10 mouse cellular contexts compared by ENCODE assay signal in the genomic region with DNA sequence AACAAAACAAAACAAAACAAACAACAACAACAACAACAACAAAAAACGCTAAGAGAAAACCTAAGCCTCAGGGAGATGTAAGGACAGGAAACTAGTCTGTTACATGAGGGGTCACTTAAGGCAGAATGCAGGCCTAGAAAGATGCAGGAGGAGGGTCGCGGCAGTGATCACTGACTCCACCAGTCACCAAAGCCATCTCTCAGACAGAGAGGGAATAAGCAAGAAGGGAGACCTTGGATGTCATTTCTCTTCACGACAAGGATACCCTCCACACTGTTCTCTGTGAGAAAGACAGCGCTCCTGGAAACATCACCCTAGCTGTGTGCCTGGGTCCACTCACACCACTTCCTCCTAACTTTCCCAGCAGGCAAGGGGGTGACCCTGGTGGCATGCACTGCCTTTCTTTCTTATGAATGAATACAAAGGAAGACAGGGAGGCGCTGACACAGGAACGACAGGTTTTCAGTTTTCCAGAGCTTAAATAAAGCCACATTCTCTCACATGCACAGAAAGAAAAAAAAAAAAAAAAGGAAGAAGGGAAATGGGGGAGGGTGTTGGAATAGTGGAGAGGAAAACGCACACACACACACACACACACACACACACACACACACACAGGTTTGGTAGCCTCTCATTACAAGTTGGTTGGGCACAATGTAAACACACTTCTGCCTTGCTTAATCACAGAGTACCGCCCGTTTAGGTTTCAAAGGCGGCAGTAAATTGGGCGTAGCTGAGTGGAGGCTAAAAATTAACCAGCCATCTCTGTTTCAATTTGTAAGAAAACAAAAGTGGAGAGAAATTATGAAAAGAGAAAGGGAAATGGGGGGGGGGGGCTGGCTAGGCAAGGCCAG. TPM values are rescaled to one million over a fixed set of nuclear protein-coding genes. Genes with fewer than 3 reads are reported as not detected.
DNase-seq lines count a peak whose midpoint lies in the region; ATAC-seq and TF ChIP-seq lines count a peak whose summit lies in the region.
"Had no signal": no experiment of that assay in that cellular context is flagged by ENCODE, and none has a peak within 500 bp of the region (broad histone marks: within the 10 kb centered on the region; RNA-seq: fewer than 3 reads in every experiment).

No protein-coding gene starts in this region.

- H3K9me3 ChIP-seq in forebrain, embryonic 13.5 days (replicated peaks) = no peaks in the 10 kb centered on the region
- H3K9me3 ChIP-seq in limb, embryonic 14.5 days (ENCODE audit: control insufficient read depth, low read length) = no peaks in the 10 kb centered on the region
- no peaks in the 10 kb centered on the region for H3K9me3 ChIP-seq in neural tube, embryonic 15.5 days (replicated peaks)

- peak overlapping the region; percentile 64 for H3K4me2 ChIP-seq in forebrain, embryonic 13.5 days
- peak overlapping the region; percentile 69 for H3K4me2 ChIP-seq in limb, embryonic 14.5 days (replicated peaks; ENCODE audit: low read depth, low read length, severe bottlenecking)
- peak overlapping the region; percentile 56 for H3K4me2 ChIP-seq in neural tube, embryonic 15.5 days

- TF ChIP-seq CTCF in layer of hippocampus, adult 2 months (conservative IDR thresholded peaks at IDR 0.05) = no peak

- peaks cover 43% of the 10 kb centered on the region for H3K36me3 ChIP-seq in forebrain, embryonic 13.5 days (ENCODE audit: poor library complexity, severe bottlenecking)
- H3K36me3 ChIP-seq in limb, embryonic 14.5 days (ENCODE audit: control insufficient read depth, insufficient read depth, low read length) = peaks cover 55% of the 10 kb centered on the region
- H3K36me3 ChIP-seq in neural tube, embryonic 15.5 days = no peaks in the 10 kb centered on the region

- TF ChIP-seq POLR2A in limb, embryonic 14.5 days (IDR thresholded peaks at IDR 0.05; ENCODE audit: borderline replicate concordance, extremely low read depth, insufficient read depth, insufficient read length) = no peak

- H3K27me3 ChIP-seq in forebrain, embryonic 13.5 days = peaks cover 67% of the 10 kb centered on the region
- no peaks in the 10 kb centered on the region for H3K27me3 ChIP-seq in limb, embryonic 14.5 days (ENCODE audit: control insufficient read depth, insufficient read depth, low read length)
- H3K27me3 ChIP-seq in neural tube, embryonic 15.5 days (replicated peaks) = peaks cover 69% of the 10 kb centered on the region

- intact Hi-C loops in heart, postnatal 25 days (cut with DNase I) = no loop called here

- peaks cover 83% of the 10 kb centered on the region for H3K4me1 ChIP-seq in forebrain, embryonic 13.5 days
- peaks cover 54% of the 10 kb centered on the region for H3K4me1 ChIP-seq in limb, embryonic 14.5 days (ENCODE audit: control insufficient read depth, insufficient read depth, low read length)
- H3K4me1 ChIP-seq in neural tube, embryonic 15.5 days = peaks cover 68% of the 10 kb centered on the region

- peak overlapping the region; percentile 99 for H3K27ac ChIP-seq in layer of hippocampus, adult 2 months
- peak overlapping the region; percentile 97 for H3K27ac ChIP-seq in forebrain, embryonic 13.5 days
- no peak overlapping the region for H3K27ac ChIP-seq in limb, embryonic 14.5 days (replicated peaks; ENCODE audit: low read depth, low read length)
- peak overlapping the region; percentile 18; the same call in 1 of the 2 replicates for H3K27ac ChIP-seq in neural tube, embryonic 15.5 days (replicated peaks)

- H3K4me3 ChIP-seq in layer of hippocampus, adult 2 months = peak overlapping the region; percentile 73
- peak overlapping the region; percentile 45 for H3K4me3 ChIP-seq in forebrain, embryonic 13.5 days
- H3K4me3 ChIP-seq in limb, embryonic 14.5 days (replicated peaks; ENCODE audit: low read length) = peak overlapping the region; percentile 19; the same call in 1 of the 2 replicates
- peak overlapping the region; percentile 34 for H3K4me3 ChIP-seq in neural tube, embryonic 15.5 days (replicated peaks)

- WGBS in forebrain, embryonic 13.5 days = 23% methylated on average over 11 of the region's 12 CpGs
- WGBS in limb, embryonic 14.5 days = 41% methylated on average over 12 of the region's 12 CpGs
- WGBS in neural tube, embryonic 15.5 days = 42% methylated on average over 12 of the region's 12 CpGs

- no peak for DNase-seq in layer of hippocampus, adult 2 months (ENCODE audit: low spot score in 2 of 2)
- no peak for DNase-seq in layer of hippocampus, adult 9-11 months
- DNase-seq in limb, embryonic 14.5 days (ENCODE audit: low spot score) = no peak
- DNase-seq in heart, postnatal 25 days (ENCODE audit: low spot score) = no peak
- no peak for DNase-seq in thymus, postnatal 14 days
- DNase-seq in gastrocnemius, postnatal 25 days = no peak
- DNase-seq: thymus, postnatal 4 days had no signal

- H3K9ac ChIP-seq in forebrain, embryonic 13.5 days = peak overlapping the region; percentile 79
- peak overlapping the region; percentile 13; the same call in 1 of the 2 replicates for H3K9ac ChIP-seq in limb, embryonic 14.5 days (ENCODE audit: low read depth, low read length, severe bottlenecking)
- H3K9ac ChIP-seq in neural tube, embryonic 15.5 days (replicated peaks) = peak overlapping the region; percentile 40

- ATAC-seq in forebrain, embryonic 13.5 days = no peak
- no peak for ATAC-seq in limb, embryonic 14.5 days (ENCODE audit: low FRiP score, low read depth)
- no peak for ATAC-seq in neural tube, embryonic 15.5 days (ENCODE audit: low FRiP score)

RNA-seq across cellular contexts. Expression of gene Nfix, which starts 29.8 kb away (rescaled TPM):
- total RNA-seq in layer of hippocampus, adult 2 months (2021) = 100 to 1,000 TPM; 408 to 482 TPM
- 127 and 145 TPM in 2 replicates for polyA plus RNA-seq in forebrain, embryonic 13.5 days (2015; fragmentation: Nextera tagmentation; extraction: Ambion mirVana)
- 81.2 and 97.7 TPM in 2 replicates for polyA plus RNA-seq in limb, embryonic 14.5 days (2012; rRNA removed)
- polyA plus RNA-seq in limb, embryonic 14.5 days (2014; fragmentation: Nextera tagmentation; extraction: Ambion mirVana) = 100 and 108 TPM in 2 replicates
- 60.3 and 70.5 TPM in 2 replicates for polyA plus RNA-seq in neural tube, embryonic 15.5 days (2015; fragmentation: Nextera tagmentation; extraction: Ambion mirVana)
- 100 to 1,000 TPM; 287 to 311 TPM for total RNA-seq in heart, postnatal 25 days (2021)
- 100 to 1,000 TPM; 447 to 529 TPM for total RNA-seq in gastrocnemius, postnatal 25 days (2021)

RNA-seq across cellular contexts. Expression of gene G430095P16Rik, which starts 47.5 kb away (rescaled TPM):
- under 1 TPM in 1 of 2 experiments, not detected in 1; 0.54 TPM for total RNA-seq in layer of hippocampus, adult 2 months (2021)
- polyA plus RNA-seq in forebrain, embryonic 13.5 days (2015; fragmentation: Nextera tagmentation; extraction: Ambion mirVana) = 3.7 and 3.8 TPM in 2 replicates
- 4.3 and 4.8 TPM in 2 replicates for polyA plus RNA-seq in limb, embryonic 14.5 days (2012; rRNA removed)
- 5.7 and 6.0 TPM in 2 replicates for polyA plus RNA-seq in limb, embryonic 14.5 days (2014; fragmentation: Nextera tagmentation; extraction: Ambion mirVana)
- polyA plus RNA-seq in neural tube, embryonic 15.5 days (2015; fragmentation: Nextera tagmentation; extraction: Ambion mirVana) = 1.4 and 1.8 TPM in 2 replicates
- total RNA-seq in heart, postnatal 25 days (2021) = under 1 TPM in 1 of 2 experiments, not detected in 1; 0.39 TPM
- total RNA-seq in gastrocnemius, postnatal 25 days (2021) = under 1 TPM; 0.54 to 0.67 TPM
- total RNA-seq: layer of hippocampus, postnatal 14 days had no signal

RNA-seq across cellular contexts. Expression of gene Dand5, which starts 52.3 kb away (rescaled TPM):
- 10 to 100 TPM; 11.9 TPM for total RNA-seq in layer of hippocampus, adult 2 months (2021)
- 7.3 and 8.2 TPM in 2 replicates for polyA plus RNA-seq in forebrain, embryonic 13.5 days (2015; fragmentation: Nextera tagmentation; extraction: Ambion mirVana)
- polyA plus RNA-seq in limb, embryonic 14.5 days (2012; rRNA removed) = 5.7 and 5.9 TPM in 2 replicates
- polyA plus RNA-seq in limb, embryonic 14.5 days (2014; fragmentation: Nextera tagmentation; extraction: Ambion mirVana) = 6.4 and 6.9 TPM in 2 replicates
- 15.7 and 17.2 TPM in 2 replicates for polyA plus RNA-seq in neural tube, embryonic 15.5 days (2015; fragmentation: Nextera tagmentation; extraction: Ambion mirVana)
- 10 to 100 TPM in 1 of 2 experiments, 1 to 10 TPM in 1; 9.6 to 10.3 TPM for total RNA-seq in heart, postnatal 25 days (2021)
- total RNA-seq in gastrocnemius, postnatal 25 days (2021) = 1 to 10 TPM; 9.5 to 9.6 TPM

Comparison
In these comparisons a context has a peak if more than half of its experiments do, and no peak if none do; other contexts are left out.
1. H3K4me3 ChIP-seq: peak in every context shown above with its lines; median percentile 73 in layer of hippocampus, adult 2 months; 45 in forebrain, embryonic 13.5 days; 34 in neural tube, embryonic 15.5 days; 19 in limb, embryonic 14.5 days.
2. H3K9ac ChIP-seq: peak in every context shown above with its lines; median percentile 79 in forebrain, embryonic 13.5 days; 40 in neural tube, embryonic 15.5 days; 13 in limb, embryonic 14.5 days.